Mouse (Mus musculus) brain, embryonic 14.5 days (tissue): ENCODE data around the gene Fuca2.

Experiments used
- CTCF ChIP-seq: fragments of 200-500 bp; IDR thresholded peaks from 2 replicates; pipeline ENCODE4 v1.5.1; 2012; ENCODE audit warnings: inconsistent platforms, mild to moderate bottlenecking, moderate library complexity, borderline replicate concordance; ENCODE audit not compliant: insufficient read depth, insufficient read length; ENCODE audit errors: extremely low read depth
- POLR2A ChIP-seq: fragments of 200-500 bp; IDR thresholded peaks from 2 replicates; pipeline ENCODE4 v1.6.1; 2012; ENCODE audit warnings: mild to moderate bottlenecking, inconsistent platforms, borderline replicate concordance; ENCODE audit not compliant: poor library complexity, insufficient read depth, insufficient read length, severe bottlenecking; ENCODE audit errors: extremely low read depth

DNA sequence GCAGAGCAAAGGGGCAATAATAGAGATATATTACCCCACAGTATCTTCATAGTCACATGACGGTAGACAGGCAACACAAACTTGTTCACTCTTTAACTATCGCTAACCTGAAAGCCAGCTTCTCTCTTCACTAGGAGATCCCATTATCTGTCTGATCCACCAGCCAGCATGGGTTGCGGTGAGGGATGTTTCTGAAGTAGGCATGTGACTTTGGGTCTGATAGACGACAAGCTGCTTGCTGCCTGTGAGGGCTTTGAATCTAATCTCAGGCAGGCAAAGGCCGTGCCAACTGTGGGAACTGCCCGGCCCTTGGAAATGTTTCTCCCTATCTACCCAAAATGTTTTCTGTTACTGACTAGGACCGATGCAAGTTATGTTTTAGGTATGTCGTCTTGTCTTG lies 3.0 kb downstream of the Fuca2 start:
- TF ChIP-seq CTCF, result no peak
- no peak for TF ChIP-seq POLR2A
